Mouse (Mus musculus): ENCODE data around the gene Tm9sf2.

- peak; percentile 52 for TF ChIP-seq CTCF (IDR thresholded peaks at IDR 0.05; ENCODE audit: low read depth, low read length)
- no peak for TF ChIP-seq TAL1 (conservative IDR thresholded peaks at IDR 0.05; ENCODE audit: low read depth, low read length)
These were observed 27.4 kb upstream of the Tm9sf2 start for GRCm38 (mm10) chr14:122079428-122079827.
